Mouse (Mus musculus): ENCODE data around the gene Fam193a.

- TF ChIP-seq CTCF (IDR thresholded peaks at IDR 0.05; ENCODE audit: borderline replicate concordance, extremely low read depth, insufficient read depth, insufficient read length) (no peak), POLR2A (IDR thresholded peaks at IDR 0.05; ENCODE audit: borderline replicate concordance, extremely low read depth, insufficient read depth, insufficient read length, poor library complexity, severe bottlenecking) (no peak)
Observed at GRCm38 (mm10) chr5:34438659-34439058, 68.9 kb downstream of the Fam193a start.
